Mouse (Mus musculus): ENCODE data around the gene Sp3. TPM values are rescaled to one million over a fixed set of nuclear protein-coding genes. Genes with fewer than 3 reads are reported as not detected.
"Not testable (repeated sequence)": the region's sequence is repeated elsewhere in the genome, so short reads cannot be mapped to it uniquely, and the experiment has no call there.

Sp3 gene
- total RNA-seq, 2 experiments from 2014 or later, result 20.7 to 23.2 TPM

DNA sequence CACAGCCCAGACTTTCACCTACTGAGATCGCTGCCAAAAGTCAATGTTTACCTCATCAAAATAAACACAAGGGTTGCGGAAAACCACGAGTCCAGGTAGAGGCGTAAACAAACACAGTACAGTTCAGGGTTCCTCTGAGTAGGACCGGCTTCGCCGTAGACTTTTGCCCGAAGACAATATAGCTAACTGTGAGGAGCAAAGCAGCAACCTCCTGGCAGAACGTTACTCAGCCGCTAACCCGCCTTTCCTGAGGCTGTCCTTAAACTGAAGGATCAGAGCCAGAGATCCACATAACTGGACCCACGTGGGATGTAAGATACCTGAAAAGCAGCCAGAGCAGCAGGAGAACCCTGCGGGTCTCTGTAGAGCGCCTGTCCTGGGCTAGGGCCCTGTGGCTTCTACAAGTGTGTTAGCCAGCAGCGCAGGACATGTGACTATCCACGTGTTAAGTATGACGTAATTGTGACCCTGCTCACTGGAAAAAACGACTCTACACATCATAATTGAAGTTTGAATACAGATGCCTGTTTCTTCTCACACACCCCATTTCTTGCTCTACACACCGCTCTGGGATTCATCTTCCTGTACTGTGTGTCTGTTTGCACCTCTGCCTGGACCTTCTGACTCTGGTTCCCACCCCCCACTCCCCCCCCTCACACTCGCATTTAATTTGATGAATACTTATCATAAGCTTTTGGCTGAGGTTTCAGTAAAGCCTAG, 71.9 kb downstream of the Sp3 start:
- TF ChIP-seq CTCF (IDR thresholded peaks at IDR 0.05), result no peak
- intact Hi-C loops (cut with DNase I), result no loop called here
- DNase-seq, result no peak
- H3K4me3 ChIP-seq, result no peak overlapping the region
- no peak overlapping the region for H3K27ac ChIP-seq

DNA sequence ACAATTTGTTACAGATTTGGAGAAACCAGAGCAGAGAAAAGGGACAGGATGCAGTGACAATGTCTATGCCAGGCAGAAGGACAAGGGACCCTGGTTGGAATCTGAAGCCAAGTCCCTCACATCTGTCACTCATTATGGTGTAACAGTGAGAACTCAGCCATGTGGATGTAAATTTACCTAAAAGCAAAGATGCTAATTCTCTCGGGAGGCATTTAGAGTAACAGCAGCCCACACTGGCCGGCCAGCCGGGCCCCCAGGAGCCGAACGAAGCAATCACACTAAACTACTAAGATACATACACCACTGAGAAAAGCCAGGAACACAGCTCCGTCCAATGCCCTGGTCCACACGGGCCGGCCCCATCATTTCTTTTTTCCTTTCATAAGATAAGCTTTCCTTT, 73.5 kb downstream of the Sp3 start:
- TF ChIP-seq CTCF (IDR thresholded peaks at IDR 0.05), result no peak
- intact Hi-C loops (cut with DNase I), result no loop called here
- DNase-seq, result no peak
- H3K4me3 ChIP-seq, result no peak overlapping the region
- H3K27ac ChIP-seq, result no peak overlapping the region

GRCm38 (mm10) chr2:72902816-72903680, 77.2 kb downstream of the Sp3 start:
- H3K27ac ChIP-seq; DNase-seq; H3K4me3 ChIP-seq; intact Hi-C loops (cut with DNase I): not testable (repeated sequence)

DNA sequence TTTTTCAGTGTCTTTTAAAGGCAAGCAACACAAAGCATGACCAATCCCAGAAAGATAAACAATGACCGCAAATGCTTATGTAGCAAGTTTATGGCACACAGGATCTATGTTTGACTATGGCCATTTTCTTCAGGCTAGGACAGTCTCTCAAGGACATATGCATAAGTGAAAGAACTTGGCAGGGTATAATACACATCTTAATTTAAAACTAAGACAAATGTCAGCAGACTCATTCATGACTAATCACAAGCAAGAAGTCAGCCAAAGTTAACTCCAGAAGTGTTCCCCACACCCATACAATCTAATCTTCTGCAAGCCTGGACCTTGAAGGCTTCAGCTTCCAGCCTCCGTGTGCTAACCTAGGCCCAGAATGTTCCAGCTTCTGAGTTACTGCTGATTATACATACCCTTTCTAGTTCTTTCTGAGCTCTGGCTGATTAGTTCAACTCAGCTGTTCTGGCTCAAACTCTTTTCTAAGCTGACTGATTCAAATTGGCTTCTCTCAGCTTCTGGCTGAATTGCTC, 81.4 kb downstream of the Sp3 start:
- Histone ChIP-seq H3K27ac (no peak overlapping the region), H3K4me3 (no peak overlapping the region)
- intact Hi-C loops (cut with DNase I), result no loop called here
- no peak for TF ChIP-seq CTCF (IDR thresholded peaks at IDR 0.05)
- no peak for DNase-seq

- no peak overlapping the region for H3K27ac ChIP-seq
- DNase-seq, result no peak
- TF ChIP-seq CTCF (IDR thresholded peaks at IDR 0.05), result no peak
- no peak overlapping the region for H3K4me3 ChIP-seq
- intact Hi-C loops (cut with DNase I), result no loop called here
Measured at GRCm38 (mm10) chr2:72898094-72898781, 82.0 kb downstream of the Sp3 start.

- TF ChIP-seq CTCF (IDR thresholded peaks at IDR 0.05), result no peak
- Histone ChIP-seq H3K4me3 (no peak overlapping the region), H3K27ac (no peak overlapping the region)
- intact Hi-C loops (cut with DNase I), result no loop called here
- no peak for DNase-seq
Measured at GRCm38 (mm10) chr2:72889806-72890205, 90.4 kb downstream of the Sp3 start.

Small RNAs within 50 kb of the gene (microRNA-seq; reads per million reads assigned to microRNA genes)
- not detected for gene Gm25960

Other genes starting within 250 kb of the Sp3 start
- gene Gm11084, start 6.3 kb upstream of the Sp3 start, total RNA-seq (2021), result not detected
- gene Ola1, start 238.5 kb upstream of the Sp3 start, total RNA-seq (2021), result 10 to 100 TPM; 49.3 to 58.1 TPM